Mouse (Mus musculus) cerebellum, adult (tissue): ENCODE results near the gene Tomt.

ENCODE experiments used
- ATAC-seq: cut with Nextera tagmentation; 2 replicates; pipeline ENCODE4 v1.9.2; 2017; ENCODE audit warnings: mild to moderate bottlenecking, moderate library complexity, mixed read lengths; ENCODE audit not compliant: insufficient number of reproducible peaks, low FRiP score, low TSS enrichment

Tomt gene

GRCm38 (mm10) chr7:101905561-101906286, 435 bp downstream of the Tomt start, which contains the start of gene Lamtor1:
TSS of gene Lamtor1 (plus strand) at chr7:101905904.
- ATAC-seq: peak; percentile 90

DNA sequence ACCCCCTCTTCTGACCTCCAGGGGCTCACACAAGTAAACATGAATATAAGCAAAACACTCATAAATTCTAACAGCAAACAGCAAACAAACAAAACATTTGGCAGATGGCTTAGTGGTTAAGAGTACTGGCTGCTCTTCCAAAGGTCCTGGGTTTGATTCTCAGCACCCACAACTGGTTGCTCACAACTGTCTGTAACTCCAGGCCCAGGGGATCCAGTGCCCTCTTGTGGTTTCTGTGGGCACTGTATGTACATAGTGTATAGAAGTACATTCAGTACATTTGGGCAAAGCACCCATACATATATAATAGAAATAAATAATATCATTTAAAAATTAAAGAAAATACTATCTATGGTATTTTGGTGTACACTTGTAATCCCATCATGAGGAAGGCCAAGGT, 3.3 kb downstream of the Tomt start:
- no peak for ATAC-seq

GRCm38 (mm10) chr7:101901969-101902368, 4.2 kb downstream of the Tomt start:
- no peak for ATAC-seq

DNA sequence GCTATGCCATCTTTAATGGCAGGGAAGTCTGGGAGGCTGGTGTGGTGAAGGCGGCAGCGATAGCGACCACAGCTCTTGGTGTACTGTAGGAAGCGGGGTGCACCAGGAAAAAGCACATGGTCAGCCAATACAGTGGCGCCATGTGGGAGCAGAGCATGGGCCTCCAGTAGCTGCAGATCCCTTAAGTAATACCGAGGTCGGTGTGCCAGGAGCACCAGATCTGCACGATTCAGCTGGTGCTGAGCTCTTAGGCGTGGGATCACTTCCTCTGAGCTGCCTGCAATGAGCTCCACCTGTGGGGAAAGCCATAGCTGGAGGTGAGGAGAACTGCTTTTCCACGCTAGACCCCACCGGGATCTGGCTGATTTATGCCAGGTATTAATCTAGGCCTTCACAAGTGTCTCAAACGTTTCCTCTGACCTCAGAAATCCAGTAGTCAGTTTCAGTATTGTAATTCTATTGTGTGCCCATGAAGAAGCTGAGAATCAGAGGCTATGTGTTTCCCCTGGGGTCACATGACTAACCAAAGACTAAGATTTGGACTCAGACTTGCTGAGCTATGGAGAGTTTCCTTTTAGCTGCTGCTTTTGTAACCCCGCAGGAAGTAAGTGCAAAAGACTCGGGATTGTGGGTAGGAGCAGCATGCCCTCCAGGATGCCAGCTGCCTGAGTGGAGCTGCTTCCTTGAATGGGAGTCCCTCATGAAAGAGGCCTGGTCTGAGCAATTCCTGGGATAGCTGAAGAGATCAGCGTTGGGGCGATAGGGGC, 5.6 kb downstream of the Tomt start:
- ATAC-seq: no peak

- ATAC-seq: peak; percentile 91
Measured at GRCm38 (mm10) chr7:101896104-101897066, 9.8 kb downstream of the Tomt start.

DNA sequence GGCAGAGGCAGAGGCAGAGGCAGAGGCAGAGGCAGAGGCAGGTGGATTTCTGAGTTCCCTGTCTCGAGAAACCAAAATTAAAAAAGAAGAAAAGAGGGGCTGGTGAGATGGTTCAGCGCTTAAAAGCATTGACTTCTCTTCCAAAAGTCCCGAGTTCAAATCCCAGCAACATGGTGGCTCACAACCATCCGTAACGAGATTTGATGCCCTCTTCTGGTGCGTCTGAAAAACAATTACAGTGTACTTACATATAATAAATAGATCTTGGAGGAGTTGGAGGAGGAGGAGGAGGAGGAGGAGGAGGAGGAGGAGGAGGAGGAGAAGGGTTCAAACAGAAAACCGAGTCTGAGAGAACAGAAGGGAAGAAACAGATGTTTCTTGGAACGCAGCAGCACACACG, 10.5 kb downstream of the Tomt start:
- no peak for ATAC-seq

DNA sequence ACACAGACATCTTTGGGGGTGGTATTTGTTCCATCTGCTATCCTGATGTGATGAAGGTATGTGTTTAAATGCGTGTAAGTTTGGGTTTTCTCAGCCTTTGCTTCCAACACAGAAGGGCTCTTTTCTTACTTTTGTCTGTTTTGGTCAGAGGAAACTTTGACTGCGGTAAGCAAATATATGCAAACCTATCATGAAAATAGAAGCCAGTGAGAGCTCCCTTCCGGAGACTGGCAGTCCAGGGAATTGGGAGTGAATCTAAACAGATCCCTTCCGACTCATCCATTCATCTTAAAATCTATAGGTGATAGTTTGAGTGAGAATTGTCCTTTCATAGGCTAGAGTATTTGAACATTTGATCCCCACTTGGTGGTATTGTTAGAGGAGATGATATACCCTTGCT, 17.7 kb downstream of the Tomt start:
- ATAC-seq: no peak

DNA sequence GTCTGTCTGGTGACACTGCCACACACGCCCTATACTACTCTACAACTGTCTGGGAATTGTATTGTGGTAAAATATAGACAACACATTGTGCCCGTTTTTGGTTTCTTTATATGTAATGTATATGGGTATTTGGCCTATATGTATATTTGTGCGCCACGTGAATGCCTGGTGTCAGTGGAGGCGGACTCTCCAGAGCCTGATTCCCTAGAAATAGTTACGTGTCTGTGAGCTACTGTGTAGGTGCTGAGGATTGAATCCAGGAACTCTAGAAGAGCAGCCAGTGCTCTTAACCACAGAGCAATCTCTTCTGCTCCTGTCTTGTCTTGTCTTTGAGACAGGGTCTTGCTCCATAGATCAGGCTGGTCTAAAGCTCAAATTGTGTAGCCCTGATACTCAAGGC, 19.9 kb downstream of the Tomt start:
- ATAC-seq: no peak

DNA sequence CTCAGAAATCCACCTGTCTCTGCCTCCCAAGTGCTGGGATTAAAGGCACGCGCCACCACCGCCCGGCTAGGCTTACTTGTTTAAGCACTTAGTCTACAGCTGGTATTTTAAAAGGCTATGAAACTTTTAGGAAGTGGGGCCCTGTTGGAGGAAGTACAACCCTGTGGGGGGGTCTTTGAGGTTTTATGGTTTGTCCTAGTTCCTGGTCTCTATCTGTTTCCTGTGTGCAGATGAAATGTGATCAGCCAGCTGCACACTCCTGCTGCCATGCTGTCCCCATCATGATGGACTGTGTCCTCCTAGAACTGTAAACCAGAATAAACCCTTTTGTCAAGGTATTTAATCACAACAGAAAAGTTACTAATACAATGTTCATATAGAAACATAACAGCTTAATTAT, 22.0 kb downstream of the Tomt start:
- no peak for ATAC-seq

DNA sequence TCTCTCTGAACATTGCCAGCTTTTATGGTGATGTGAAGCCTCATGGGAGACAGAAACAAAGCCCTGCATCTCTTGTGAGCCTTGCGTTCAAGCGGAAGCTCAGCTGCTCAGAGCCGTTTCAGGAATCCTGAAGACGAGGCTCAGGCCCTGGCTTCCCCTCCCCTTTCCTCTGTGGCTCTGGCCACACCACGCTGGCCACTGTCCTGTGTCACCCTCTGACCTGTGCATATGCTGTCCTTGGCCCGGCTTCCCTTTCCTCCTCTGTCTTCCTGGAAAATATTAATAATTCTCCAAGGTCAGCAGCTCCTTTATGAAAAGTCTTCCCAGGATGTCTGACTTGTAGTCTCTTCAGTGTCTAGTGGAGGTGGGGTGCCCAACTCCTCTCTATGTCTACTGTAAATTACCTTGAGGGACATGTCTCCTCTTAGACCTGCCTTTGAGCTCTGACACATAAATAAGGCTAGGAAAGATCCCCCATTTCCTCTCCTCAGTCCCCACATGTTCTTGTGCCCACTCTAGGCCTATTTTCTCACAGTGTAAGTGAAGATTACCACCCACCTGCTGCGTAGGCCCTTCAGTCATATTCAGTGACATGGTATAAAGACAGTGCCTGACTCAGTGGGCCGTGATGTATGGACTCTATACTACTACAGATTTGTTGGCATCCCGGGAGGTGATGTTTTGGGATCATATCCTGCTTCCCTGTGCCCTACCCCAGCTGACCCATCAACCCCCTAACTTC, 23.6 kb downstream of the Tomt start:
- no peak for ATAC-seq

GRCm38 (mm10) chr7:101880855-101881254, 25.3 kb downstream of the Tomt start:
- ATAC-seq: no peak

- no peak for ATAC-seq
Measured at GRCm38 (mm10) chr7:101875978-101876377, 30.2 kb downstream of the Tomt start.

GRCm38 (mm10) chr7:101871296-101871695, 34.9 kb downstream of the Tomt start:
- ATAC-seq: no peak

DNA sequence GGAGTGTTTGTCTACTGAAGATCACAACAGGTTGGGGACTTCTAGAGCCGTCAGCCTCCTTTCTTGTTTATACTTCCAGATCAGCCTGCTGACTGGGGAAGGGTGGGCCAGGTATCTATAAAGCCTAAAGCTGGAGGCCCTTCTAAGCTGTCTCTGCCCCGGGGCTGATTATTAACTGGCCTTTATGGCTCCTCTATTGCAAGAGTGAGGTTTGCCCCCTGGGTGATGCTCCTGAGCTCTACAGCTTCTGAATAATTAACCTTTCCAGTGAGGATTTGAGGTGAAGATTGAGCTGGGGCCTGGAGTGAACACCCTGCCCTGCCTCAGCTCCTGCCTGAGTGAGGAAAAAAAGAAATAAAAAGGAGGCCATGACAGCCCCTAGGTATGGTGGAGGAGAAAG, 35.5 kb downstream of the Tomt start, which contains the start of gene Folr1:
TSS of gene Folr1 (minus strand) at position 160 of the 400 bp plus-strand sequence.
- no peak for ATAC-seq

GRCm38 (mm10) chr7:101869163-101869500, 37.0 kb downstream of the Tomt start:
- ATAC-seq: no peak

DNA sequence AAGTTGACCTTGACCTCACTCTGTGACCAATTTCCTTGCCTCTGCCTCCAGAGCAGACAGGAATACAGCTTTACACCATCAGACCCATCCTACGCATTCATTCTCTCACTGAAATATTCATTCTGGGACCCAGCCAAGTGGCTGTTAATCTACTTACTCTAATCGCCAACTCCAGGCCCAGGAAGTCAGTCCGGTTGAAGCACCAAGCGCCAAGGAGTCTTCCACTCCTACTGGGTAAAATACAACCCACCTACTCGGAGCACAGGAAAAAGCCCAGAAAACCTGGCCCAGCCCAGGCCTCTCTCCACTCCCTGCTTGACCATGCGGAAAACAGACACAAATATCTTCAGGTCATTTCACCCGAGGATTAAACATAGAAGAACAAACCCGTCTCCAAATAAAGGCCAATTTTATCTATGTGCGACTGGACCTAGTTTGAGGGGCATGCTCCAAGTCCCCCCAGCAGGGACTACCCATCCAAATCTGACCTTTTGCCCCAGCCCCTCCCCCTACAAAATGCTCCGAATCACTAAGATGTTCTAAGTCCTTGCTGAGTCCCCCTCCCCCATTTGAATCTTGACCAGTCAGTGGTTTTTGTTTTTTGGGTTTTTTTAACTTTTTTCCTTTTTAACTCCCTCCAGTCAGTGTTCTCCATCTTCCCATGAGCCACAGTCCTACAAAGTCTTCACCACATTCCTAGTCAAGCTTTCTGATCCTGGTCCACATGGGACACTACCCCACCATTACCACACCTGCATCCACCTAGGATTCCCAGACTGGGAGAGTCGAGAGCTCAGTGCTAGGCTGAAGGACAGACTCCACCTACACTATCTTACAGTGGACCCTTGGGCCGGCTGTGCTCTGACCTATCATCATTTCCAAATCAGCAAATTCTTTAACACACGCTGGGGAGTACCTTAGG, 37.7 kb downstream of the Tomt start:
- ATAC-seq: no peak

DNA sequence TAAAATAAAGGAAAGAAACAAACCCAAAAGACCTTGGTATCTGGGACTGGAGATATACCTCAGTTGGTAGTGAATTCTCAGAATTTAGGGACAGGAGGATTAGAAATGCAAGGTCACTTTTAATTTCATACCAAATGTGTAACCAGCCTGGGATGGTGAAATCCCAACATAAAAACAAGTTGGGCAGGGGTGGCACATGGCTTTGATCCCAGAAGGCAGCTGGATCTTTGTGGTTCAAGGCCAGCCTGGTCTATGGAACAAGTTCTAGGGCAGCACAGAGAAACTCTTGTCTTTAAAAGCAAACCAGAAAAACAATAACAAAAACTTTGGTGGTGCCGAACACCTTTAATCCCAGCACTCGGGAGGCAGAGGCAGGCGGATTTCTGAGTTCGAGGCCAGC, 38.7 kb downstream of the Tomt start:
- ATAC-seq: no peak

DNA sequence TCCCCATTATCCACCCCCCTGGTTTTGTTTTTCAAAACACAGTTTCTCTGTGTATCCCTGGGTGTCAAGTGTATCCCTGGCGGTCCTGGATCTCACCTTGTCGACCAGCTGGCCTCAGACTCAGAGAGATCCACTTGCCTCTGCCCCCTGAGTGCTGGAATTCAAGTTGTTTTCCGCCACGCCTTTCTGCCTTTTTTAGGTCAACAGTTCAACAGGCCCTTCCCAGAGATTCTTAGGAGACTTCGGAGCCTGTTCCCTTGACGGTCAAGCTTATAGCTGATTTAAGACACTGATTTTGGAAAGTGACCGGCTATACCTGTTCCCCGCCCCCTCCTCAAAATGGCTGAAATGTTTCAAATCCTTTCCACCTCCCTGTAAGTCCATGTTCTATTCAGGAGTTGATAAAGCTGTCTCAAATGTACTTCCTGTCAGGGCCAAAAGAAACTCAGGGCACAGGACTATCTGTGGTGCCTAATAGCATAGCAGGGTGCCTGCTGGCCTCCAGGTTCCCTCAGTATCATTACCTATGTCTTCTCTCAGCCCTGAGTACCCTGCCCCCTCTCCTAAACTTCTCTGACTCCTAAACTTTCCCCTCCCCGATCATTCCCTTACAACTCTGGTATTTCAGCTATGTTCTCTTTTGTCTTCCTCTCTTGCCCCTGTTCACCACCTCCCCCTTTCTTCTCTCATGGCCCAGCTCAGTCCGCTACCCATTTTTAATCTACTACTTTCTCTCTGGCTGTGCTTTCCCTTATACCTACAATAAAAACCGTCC, 39.5 kb downstream of the Tomt start:
- no peak for ATAC-seq
